Mouse (Mus musculus): ENCODE measurements around the gene Xpnpep1. TPM values are rescaled to one million over a fixed set of nuclear protein-coding genes. Genes with fewer than 3 reads are reported as not detected.

The Xpnpep1 gene
- total and polyA plus RNA-seq, 3 experiments, result 49.8 to 70.1 (median 59.8) TPM

DNA sequence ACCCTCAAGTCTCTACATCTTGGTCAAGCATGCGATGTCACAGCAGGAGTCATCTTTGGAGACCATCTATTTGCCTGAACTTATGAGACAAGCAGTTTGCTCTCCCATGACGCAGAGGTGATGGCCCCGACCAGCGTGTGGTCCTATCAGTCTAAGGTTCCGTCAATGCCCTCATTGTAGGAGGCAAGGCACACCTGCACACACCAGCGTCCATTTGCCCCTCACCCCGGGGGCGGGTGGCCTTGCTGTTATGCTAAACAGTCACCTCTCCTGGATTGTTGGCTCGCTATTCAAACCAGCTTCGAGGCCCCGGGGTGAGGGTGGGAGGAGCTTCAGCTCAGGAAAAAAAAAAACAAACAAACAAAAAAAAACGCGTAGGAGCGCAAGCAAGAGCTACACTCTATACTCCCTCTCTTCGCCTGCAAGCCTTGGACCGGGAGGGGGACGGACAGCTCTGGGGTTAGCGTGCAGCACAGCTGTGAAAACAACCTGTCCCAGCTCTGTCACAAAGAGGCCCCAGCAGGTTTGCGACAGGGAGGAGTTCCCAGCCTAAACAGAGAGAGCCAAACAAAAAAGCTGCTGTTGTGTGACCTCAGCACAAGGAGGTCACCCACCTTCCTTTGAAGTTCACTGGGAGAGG, 12.1 kb upstream of the Xpnpep1 start:
- WGBS, result 49% methylated on average over 19 of the region's 19 CpGs

DNA sequence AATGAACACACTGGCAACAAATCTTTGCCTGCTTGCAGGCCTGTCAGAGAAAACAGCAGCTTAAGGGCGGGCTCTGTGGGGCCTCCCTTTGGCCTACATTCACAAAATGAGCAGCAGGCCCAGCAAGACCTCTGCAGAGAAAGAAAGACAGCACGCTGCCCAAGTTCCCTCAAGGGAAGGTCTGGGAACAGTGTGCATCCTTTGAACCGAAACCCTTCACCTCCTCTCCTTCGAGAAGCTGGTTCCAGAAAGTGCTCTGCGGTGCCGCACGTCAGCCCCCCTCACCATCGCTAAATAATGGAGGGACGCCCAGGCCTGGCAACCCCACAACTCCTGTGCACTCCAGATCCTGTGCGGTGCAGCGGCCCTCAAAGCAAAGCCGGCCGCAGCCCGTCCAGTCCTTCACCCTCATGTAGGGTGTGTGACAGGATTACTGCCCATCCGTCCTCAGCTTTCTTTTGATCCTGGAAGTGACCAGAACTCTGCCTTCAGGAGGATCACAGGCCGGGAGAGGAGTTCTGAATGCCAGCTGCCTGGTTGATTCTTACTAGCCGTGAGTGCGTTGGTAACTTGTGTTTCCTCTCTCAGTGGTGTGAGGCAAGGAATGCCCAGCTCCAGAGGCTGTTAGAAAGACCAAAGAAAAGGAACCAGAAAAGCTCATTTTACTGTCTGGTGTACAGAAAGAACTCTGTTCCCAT, 11.4 kb upstream of the Xpnpep1 start:
- Histone ChIP-seq H3K27ac (no peak overlapping the region), H3K79me2 (replicated peaks; ENCODE audit: control insufficient read depth, insufficient read depth, low read length) (no peaks in the 10 kb centered on the region), H3K9ac (ENCODE audit: low read depth, low read length) (no peak overlapping the region), H3K4me3 (no peak overlapping the region), H3K27me3 (ENCODE audit: control insufficient read depth, insufficient read depth, low read length) (no peaks in the 10 kb centered on the region), H3K36me3 (ENCODE audit: control insufficient read depth, insufficient read depth, low read length) (no peaks in the 10 kb centered on the region), H3K4me1 (ENCODE audit: control insufficient read depth, insufficient read depth, low read length) (no peaks in the 10 kb centered on the region)
- TF ChIP-seq CTCF (IDR thresholded peaks at IDR 0.05) (no peak), POLR2A (IDR thresholded peaks at IDR 0.05; ENCODE audit: insufficient read depth, low read depth, low read length) (no peak), EP300 (IDR thresholded peaks at IDR 0.05; ENCODE audit: insufficient read depth, low read depth, low read length) (no peak)
- no peak for DNase-seq
- 88% methylated on average over 18 of the region's 18 CpGs for WGBS
- intact Hi-C loops (cut with DNase I), result no loop called here

More for the DNA sequence above, 12.1 kb upstream of the Xpnpep1 start:
- Histone ChIP-seq H3K4me3 (peak overlapping the region; percentile 24; the same call in 1 of the 2 replicates), H3K4me1 (ENCODE audit: control insufficient read depth, insufficient read depth, low read length) (no peaks in the 10 kb centered on the region), H3K36me3 (ENCODE audit: control insufficient read depth, insufficient read depth, low read length) (no peaks in the 10 kb centered on the region), H3K9ac (ENCODE audit: low read depth, low read length) (no peak overlapping the region), H3K27me3 (ENCODE audit: control insufficient read depth, insufficient read depth, low read length) (no peaks in the 10 kb centered on the region), H3K79me2 (replicated peaks; ENCODE audit: control insufficient read depth, insufficient read depth, low read length) (no peaks in the 10 kb centered on the region), H3K27ac (no peak overlapping the region)
- no peak for DNase-seq
- intact Hi-C loops (cut with DNase I), result no loop called here
- TF ChIP-seq EP300 (IDR thresholded peaks at IDR 0.05; ENCODE audit: insufficient read depth, low read depth, low read length), result no peak
- no peak for TF ChIP-seq POLR2A (IDR thresholded peaks at IDR 0.05; ENCODE audit: insufficient read depth, low read depth, low read length)
- TF ChIP-seq CTCF (IDR thresholded peaks at IDR 0.05), result no peak

DNA sequence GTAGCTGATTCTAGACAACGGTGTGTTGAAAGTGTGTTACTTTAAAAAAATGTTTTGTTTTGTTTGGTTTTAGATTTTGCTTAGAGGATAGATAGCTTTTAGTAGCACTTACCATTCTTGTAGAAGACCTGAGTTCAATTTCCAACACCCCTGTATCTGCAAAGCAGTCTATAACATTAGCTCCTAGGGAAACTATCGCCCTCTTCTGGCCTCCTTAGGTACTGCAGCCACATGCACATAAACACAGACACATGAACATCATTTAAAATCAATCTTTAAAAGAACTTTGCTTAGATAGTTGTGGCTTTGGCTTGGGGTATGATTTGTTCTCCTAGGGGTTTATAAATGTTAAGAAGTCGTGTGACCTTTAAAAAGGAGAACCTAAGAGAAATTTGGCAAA, 10.1 kb upstream of the Xpnpep1 start:
- Histone ChIP-seq H3K27me3 (ENCODE audit: control insufficient read depth, insufficient read depth, low read length) (no peaks in the 10 kb centered on the region), H3K79me2 (replicated peaks; ENCODE audit: control insufficient read depth, insufficient read depth, low read length) (no peaks in the 10 kb centered on the region), H3K4me3 (no peak overlapping the region), H3K4me1 (ENCODE audit: control insufficient read depth, insufficient read depth, low read length) (no peaks in the 10 kb centered on the region), H3K36me3 (ENCODE audit: control insufficient read depth, insufficient read depth, low read length) (no peaks in the 10 kb centered on the region), H3K9ac (ENCODE audit: low read depth, low read length) (no peak overlapping the region), H3K27ac (no peak overlapping the region)
- TF ChIP-seq EP300 (IDR thresholded peaks at IDR 0.05; ENCODE audit: insufficient read depth, low read depth, low read length) (no peak), CTCF (IDR thresholded peaks at IDR 0.05) (peak; percentile 59)
- no peak for DNase-seq
- intact Hi-C loops (cut with DNase I), result no loop called here
- WGBS, result 82% methylated on average over 3 of the region's 3 CpGs

DNA sequence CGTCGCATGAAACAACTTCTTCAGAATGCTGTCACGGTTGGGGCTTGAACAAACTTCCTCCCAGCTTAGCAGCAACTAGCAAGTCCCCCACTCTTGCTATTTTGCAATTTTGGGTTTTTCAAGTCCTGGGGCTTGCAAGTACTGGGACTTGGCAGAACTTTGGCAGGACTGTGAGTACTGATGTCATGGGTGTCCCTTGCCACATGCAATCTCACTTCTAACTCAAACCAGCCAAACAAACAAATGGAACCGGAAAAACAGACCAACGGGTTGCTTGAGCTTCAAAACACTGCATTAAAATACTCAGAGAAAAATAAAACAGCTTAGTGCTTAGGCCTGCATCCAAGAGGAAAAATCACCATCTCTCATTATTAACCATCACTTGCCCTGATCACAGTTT, 7.2 kb upstream of the Xpnpep1 start:
- Histone ChIP-seq H3K4me3 (no peak overlapping the region), H3K9ac (ENCODE audit: low read depth, low read length) (no peak overlapping the region), H3K27me3 (ENCODE audit: control insufficient read depth, insufficient read depth, low read length) (no peaks in the 10 kb centered on the region), H3K36me3 (ENCODE audit: control insufficient read depth, insufficient read depth, low read length) (no peaks in the 10 kb centered on the region), H3K4me1 (ENCODE audit: control insufficient read depth, insufficient read depth, low read length) (peaks cover 5% of the 10 kb centered on the region), H3K27ac (no peak overlapping the region), H3K79me2 (replicated peaks; ENCODE audit: control insufficient read depth, insufficient read depth, low read length) (no peaks in the 10 kb centered on the region)
- 73% methylated on average over 5 of the region's 5 CpGs for WGBS
- DNase-seq, result peak in 1 of 2 experiments; percentile 64
- TF ChIP-seq EP300 (IDR thresholded peaks at IDR 0.05; ENCODE audit: insufficient read depth, low read depth, low read length) (no peak), POLR2A (IDR thresholded peaks at IDR 0.05; ENCODE audit: insufficient read depth, low read depth, low read length) (no peak), CTCF (IDR thresholded peaks at IDR 0.05) (no peak)
- intact Hi-C loops (cut with DNase I), result no loop called here

DNA sequence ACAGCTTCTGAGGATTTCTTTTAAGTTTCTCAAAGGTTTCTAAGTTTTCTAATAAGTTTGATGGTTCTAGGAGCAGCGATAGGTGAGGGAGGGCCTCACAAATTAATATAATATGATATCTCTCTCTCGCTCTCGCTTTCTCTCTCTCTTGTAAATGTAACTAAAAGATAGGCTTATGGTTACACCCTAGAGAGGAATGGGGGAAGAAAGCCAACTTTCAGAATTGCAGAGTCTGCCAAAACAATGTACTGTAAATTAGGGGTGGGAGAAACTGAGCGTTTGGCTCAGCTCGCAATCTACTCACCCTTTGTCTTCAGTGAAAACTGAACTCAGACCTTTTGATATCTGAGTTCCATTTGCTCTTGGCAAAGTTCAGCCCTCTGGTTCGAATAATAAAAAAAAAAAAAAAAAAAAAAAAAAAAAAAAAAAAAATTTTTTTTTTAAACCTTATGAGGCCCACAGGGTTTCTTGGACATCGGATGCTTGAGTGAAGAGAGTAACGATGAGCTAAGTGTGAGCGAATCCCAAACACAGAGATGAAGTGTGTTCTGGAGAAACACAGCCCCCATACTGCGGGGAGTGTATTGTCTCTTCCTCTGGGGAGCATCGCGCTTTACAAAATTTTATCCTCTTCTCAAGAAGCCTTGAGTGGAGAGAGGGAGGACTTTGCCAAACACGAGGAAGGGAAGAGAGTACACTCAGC, 3.6 kb upstream of the Xpnpep1 start:
- intact Hi-C loops (cut with DNase I), result no loop called here
- no peaks in the 10 kb centered on the region for H3K36me3 ChIP-seq (ENCODE audit: control insufficient read depth, insufficient read depth, low read length)

More for the DNA sequence above, 3.6 kb upstream of the Xpnpep1 start:
- Histone ChIP-seq H3K27me3 (ENCODE audit: control insufficient read depth, insufficient read depth, low read length) (no peaks in the 10 kb centered on the region), H3K79me2 (replicated peaks; ENCODE audit: control insufficient read depth, insufficient read depth, low read length) (no peaks in the 10 kb centered on the region), H3K27ac (no peak overlapping the region; the same call in 1 of the 2 replicates), H3K4me3 (no peak overlapping the region), H3K4me1 (ENCODE audit: control insufficient read depth, insufficient read depth, low read length) (peaks cover 15% of the 10 kb centered on the region), H3K9ac (ENCODE audit: low read depth, low read length) (no peak overlapping the region)
- WGBS, result 66% methylated on average over 13 of the region's 13 CpGs
- TF ChIP-seq CTCF (IDR thresholded peaks at IDR 0.05) (no peak), POLR2A (IDR thresholded peaks at IDR 0.05; ENCODE audit: insufficient read depth, low read depth, low read length) (no peak), EP300 (IDR thresholded peaks at IDR 0.05; ENCODE audit: insufficient read depth, low read depth, low read length) (no peak)
- DNase-seq, result no peak
